Mouse (Mus musculus) Patski (cell line): ENCODE results near the gene Arl15. TPM values are rescaled to one million over a fixed set of nuclear protein-coding genes. Genes with fewer than 3 reads are reported as not detected.

Experiments
- ATAC-seq: fragments of 100-300 bp; one replicate; pipeline ENCODE4 v1.8.0; 2021
- CTCF ChIA-PET: fragments of 350-600 bp; sonication (Branson Sonifier 250); formaldehyde crosslinking; loops from one replicate; lab custom pipeline; 2022; ENCODE audit warnings: inconsistent platforms; lab: Charles Lee
- POLR2A ChIA-PET: fragments of 350-600 bp; sonication (Branson Sonifier 250); formaldehyde crosslinking; loops from one replicate; lab custom pipeline; 2022; ENCODE audit warnings: antibody characterized with exemption, inconsistent platforms; lab: Charles Lee
- DNase-seq: peaks from one replicate; pipeline ENCODE4 v3.0.0-alpha.2; 2011; ENCODE audit warnings: low read depth, low spot score
- H3K27me3 ChIP-seq: fragments of 371-371 bp; one replicate; pipeline ENCODE4 v1.5.1; 2021
- CTCF ChIP-seq: fragments of 100-300 bp; IDR thresholded peaks from one replicate; pipeline ENCODE4 v1.5.1; 2021
- in situ Hi-C: fragments of 300-500 bp; cut with MboI; formaldehyde crosslinking; loops from 3 replicates; pipeline ENCODE4 v1.11.1; 2018; ENCODE audit warnings: low pct_unique_long_range_greater_than_20kb, mixed read lengths
- polyA plus RNA-seq: library from polyadenylated mRNA; unstranded; gene quantifications from one replicate; pipeline ENCODE4 v1.2.3, GENCODE M21; 2021

Arl15 gene
- polyA plus RNA-seq, 1 experiment from 2014 or later = 35.2 TPM

DNA sequence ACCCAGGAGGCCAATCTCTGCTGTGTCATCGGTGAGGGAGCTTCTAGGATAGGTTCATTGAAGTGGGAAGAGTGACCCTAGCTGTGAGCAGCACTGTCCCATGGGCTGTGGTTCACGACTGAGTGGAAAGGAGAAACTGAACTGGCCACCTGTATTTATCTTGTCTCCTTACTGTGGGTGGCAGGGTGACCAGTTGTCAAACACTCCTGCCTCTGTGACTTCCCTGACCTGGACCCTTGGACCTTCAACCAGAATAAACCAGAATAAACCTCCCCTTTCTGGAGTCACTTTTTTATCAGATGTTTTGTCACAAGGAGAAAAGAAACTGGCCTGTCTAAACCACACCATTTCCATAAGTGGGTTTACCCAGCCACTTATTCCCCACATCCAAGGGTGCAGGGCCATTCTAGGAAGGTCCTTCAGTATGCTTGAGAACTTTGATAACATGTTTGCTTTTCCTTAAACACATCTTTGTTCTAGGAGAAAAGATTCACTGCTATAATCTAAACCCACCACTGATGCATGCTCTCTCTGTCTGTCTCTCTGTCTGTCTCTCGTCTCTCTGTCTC is 289.3 kb downstream of the Arl15 start:
- ATAC-seq = no peak
- DNase-seq = no peak
- ChIA-PET CTCF (interaction anchor here (1.1 kb wide), 1 partner anchor 15 kb away, joined by 3 read pairs; no protein-coding TSS in a partner anchor), POLR2A (no interaction called here)
- TF ChIP-seq CTCF = no peak
- no peaks in the 10 kb centered on the region for H3K27me3 ChIP-seq
- in situ Hi-C loops = no loop called here

DNA sequence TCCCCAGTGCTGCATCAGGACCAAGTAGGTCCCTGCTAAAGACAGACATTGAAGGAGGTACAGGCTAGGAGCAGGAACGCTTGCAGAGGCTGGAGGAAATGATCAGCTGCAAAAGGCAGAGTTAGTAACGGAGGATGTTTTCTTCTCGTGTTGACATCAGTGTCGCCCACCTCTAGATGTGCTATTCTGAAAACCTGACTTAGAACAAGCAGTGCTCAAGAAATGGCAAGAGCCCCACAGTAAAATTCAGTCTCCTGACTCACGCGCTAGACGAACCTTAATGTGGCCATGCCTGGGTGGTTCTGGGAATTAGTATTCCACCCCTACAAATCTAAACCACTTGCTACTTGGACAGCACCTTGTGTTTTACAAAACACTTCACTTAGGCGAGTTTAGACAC is 291.1 kb downstream of the Arl15 start:
- DNase-seq (no peak), ATAC-seq (no peak)
- in situ Hi-C loops = loop anchor here (5.0 kb wide), 1 partner anchor 367 kb away; no protein-coding TSS in a partner anchor
- POLR2A ChIA-PET = no interaction called here
- H3K27me3 ChIP-seq = no peaks in the 10 kb centered on the region
- TF ChIP-seq CTCF = no peak
- CTCF ChIA-PET = no interaction called here

DNA sequence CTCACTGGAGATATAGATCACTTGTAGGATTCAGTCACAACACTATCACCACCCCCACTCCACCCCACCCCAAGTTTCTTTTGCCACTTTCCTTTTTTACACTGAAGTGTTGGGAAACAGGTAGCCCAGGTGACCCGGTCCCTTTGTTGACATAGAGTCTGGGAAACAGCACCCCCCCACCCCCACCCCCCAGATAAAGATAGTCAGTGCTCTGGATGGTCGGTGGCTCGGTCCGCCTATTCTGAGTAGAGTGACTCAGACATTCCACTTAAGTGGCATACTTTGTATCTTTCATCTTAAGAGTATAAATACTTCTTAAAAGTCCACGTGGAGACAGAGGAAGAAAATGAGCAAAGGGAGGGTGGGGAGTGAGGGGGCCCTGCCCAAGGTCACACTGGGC is 292.0 kb downstream of the Arl15 start:
- no peak for DNase-seq
- ChIA-PET POLR2A (no interaction called here), CTCF (no interaction called here)
- in situ Hi-C loops = loop anchor here (5.0 kb wide), 1 partner anchor 366 kb away; no protein-coding TSS in a partner anchor
- no peak for ATAC-seq
- H3K27me3 ChIP-seq = no peaks in the 10 kb centered on the region
- TF ChIP-seq CTCF = no peak

DNA sequence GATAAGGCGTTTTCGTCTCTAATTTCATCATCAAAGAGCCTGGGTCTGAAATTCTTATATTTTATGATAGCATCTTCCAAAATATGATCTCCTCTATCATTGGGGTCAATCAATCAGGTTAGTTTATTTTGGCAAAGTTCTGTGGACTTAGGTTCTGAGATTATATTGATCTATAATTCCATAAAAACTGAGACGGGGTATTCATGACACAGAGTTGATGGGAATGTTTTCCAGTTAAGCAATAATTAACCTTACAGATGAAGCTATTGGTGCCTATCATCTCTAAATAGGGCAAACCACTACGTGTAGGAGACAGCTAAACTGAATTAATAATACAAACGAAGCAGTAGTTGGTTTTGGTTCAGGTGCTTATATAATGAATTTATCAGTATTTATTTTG is 292.5 kb downstream of the Arl15 start:
- H3K27me3 ChIP-seq = no peaks in the 10 kb centered on the region
- no peak for TF ChIP-seq CTCF
- ATAC-seq (no peak), DNase-seq (no peak)
- ChIA-PET CTCF (no interaction called here), POLR2A (no interaction called here)
- in situ Hi-C loops = loop anchor here (5.0 kb wide), 1 partner anchor 366 kb away; no protein-coding TSS in a partner anchor

DNA sequence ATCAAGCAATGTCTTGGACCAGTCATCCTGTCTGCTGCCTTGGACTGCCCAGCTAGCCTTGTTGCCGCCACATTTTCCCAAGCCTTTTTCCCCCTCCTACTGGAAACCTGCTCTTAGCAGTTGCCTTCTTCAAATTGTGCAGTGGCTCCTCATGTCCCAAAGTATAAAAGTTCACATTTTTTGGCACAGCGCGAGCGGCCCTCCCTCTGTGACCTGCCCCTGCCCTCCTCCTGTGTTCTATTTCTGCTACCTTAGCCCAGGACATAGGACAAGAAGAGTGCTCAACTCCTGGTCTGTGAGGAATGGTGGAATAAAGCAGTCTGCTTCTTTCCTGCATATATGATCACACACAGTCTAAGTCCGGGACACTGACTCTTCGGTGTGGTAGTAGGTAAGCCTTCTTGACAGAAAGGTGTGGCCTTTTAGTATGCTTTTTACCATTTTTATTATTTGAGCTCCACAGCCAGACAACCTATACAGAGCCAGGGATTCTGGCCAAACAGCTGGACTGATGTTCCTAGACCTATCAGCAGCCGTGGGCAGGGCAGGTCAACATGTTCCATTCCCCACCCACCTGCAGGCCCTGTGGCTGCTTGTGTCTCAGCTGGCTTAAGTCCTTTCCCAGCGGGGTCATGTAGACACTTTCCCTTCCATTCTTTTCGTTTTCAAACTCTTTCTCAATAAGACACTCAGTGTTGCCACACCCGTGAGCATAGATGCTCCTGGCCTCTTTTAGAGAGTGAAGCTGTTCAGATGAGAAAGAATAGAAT is 293.6 kb downstream of the Arl15 start:
- DNase-seq (no peak), ATAC-seq (no peak)
- TF ChIP-seq CTCF = no peak
- no peaks in the 10 kb centered on the region for H3K27me3 ChIP-seq
- in situ Hi-C loops = loop anchor here (5.0 kb wide), 1 partner anchor 364 kb away; no protein-coding TSS in a partner anchor
- ChIA-PET POLR2A (no interaction called here), CTCF (interaction anchor here (1.0 kb wide), 1 partner anchor 10 kb away, joined by 3 read pairs; no protein-coding TSS in a partner anchor)

DNA sequence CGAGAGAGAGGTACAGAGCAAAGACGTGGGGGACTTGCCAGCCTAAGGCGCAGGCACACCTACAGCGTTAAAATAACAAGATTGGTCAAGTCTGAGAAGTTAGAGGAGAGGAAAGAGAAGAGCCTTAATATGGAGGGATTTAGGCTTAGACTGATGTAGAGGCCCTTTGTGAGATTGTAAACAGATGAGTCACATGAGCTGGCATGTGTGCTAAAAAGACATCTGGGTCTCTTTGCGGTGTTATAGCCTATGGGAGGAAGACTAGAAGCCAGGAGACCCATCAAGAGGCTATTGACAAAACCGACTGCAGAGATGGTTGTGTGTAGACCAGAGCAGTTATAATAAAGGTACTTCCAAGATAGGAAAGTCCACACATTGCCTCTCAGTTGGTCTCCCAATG is 296.5 kb downstream of the Arl15 start:
- no peak for TF ChIP-seq CTCF
- H3K27me3 ChIP-seq = no peaks in the 10 kb centered on the region
- in situ Hi-C loops = no loop called here
- DNase-seq (no peak), ATAC-seq (no peak)
- ChIA-PET CTCF (no interaction called here), POLR2A (interaction anchor here (0.5 kb wide), 1 partner anchor 16 kb away, joined by 3 read pairs; no protein-coding TSS in a partner anchor)

DNA sequence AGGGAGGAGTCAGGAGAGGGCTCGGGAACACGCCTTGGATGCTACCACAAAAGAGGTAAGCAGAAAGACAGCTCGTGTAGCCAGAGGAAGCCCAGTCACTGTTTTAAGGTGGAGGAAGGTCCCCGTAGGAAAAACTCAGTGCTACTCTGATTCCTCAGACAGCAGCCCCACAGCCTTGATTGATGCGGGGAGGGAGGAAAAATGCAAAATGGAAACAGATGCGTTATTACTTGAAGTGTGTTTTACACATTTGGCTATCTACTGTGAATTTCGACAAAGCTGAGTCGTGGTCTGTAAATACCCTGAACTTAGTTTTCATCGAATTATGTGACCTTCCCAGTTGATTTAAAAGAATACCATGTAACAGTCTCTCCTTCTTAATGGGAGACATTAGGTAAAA is 296.9 kb downstream of the Arl15 start:
- no peak for TF ChIP-seq CTCF
- ChIA-PET CTCF (interaction anchor here (1.1 to 1.7 kb wide), 4 partner anchors 10 to 33 kb away, joined by 3 to 6 read pairs (median 4); no protein-coding TSS in a partner anchor), POLR2A (interaction anchor here (0.5 kb wide), 1 partner anchor 16 kb away, joined by 3 read pairs; no protein-coding TSS in a partner anchor)
- DNase-seq = no peak
- no peak for ATAC-seq
- in situ Hi-C loops = no loop called here
- H3K27me3 ChIP-seq = no peaks in the 10 kb centered on the region

DNA sequence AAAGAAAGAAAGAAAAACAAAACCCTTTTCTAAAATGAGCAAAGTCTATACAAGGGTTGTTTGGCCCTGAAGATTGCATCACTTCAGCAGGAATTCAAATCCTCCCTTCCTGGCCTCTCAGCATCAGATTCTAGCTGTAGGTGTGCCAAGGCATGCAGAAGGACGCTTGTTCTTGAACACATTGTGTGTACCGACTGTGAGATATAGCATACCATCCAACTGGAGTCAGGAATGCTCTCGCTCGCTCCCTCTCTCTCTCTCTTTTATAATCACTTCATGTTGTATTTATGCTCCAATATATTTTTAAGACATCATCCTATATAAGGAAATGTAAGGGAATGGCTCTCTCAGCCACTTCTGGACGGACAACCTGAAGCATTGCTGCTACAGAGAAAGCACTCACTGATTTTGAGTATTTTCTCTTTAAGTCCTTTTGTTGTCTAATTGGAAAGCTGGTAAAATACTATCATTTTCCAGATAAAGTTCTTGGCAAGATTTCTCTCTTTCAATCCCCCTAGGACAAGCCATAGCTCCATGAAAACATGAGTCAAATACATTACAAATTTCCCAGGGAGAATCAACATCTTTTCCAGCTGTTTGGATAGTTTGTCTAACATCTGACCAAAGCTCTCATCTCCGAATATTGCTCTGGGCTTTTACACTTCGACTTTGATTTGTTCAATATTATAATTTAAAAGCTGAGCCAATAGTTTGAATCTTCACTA is 300.0 kb downstream of the Arl15 start:
- ATAC-seq (no peak), DNase-seq (no peak)
- H3K27me3 ChIP-seq = no peaks in the 10 kb centered on the region
- POLR2A ChIA-PET = no interaction called here
- CTCF ChIA-PET = interaction anchor here (1.2 kb wide), 1 partner anchor 12 kb away, joined by 3 read pairs; no protein-coding TSS in a partner anchor
- in situ Hi-C loops = no loop called here
- no peak for TF ChIP-seq CTCF

DNA sequence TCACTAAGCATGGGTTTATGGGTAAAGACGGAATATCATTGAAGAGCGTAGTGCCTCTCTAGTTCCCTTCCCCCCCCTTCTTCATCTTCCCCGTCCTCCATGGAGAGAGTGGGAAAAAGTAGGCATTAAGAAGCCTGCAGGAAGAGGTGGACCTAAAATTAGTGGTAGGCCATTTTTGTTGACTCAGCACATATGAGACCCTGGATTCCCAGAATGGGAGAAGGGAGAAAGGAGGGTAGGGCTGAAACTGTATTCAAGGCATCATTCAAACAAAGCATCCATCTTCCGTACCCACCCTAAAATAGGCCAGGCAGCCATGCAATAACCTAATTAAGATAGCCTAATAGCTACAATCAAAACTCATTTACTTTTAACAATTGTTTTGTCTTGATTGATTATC is 301.1 kb downstream of the Arl15 start:
- no peaks in the 10 kb centered on the region for H3K27me3 ChIP-seq
- ATAC-seq = no peak
- ChIA-PET CTCF (no interaction called here), POLR2A (no interaction called here)
- in situ Hi-C loops = no loop called here
- TF ChIP-seq CTCF = no peak
- no peak for DNase-seq

DNA sequence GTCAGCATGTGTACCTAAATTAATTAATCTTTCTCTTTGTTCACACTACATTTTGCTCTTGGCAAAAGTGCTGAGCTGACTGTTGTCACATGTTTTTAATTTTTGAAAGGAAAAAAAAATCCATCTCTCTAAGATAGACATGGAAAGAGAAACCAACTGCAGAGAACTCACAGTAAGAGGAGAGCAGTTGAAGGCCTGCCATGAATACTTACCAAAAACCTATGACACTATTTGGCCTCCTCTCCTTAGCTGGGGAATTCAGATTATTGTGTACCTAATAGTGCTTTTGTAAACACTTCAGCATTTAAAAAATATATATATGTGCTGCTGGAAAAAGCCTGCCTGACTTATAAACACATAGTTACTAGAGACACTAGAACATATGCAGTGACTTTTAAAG is 302.1 kb downstream of the Arl15 start:
- H3K27me3 ChIP-seq = no peaks in the 10 kb centered on the region
- in situ Hi-C loops = no loop called here
- POLR2A ChIA-PET = no interaction called here
- no peak for ATAC-seq
- no peak for DNase-seq
- CTCF ChIA-PET = no interaction called here
- no peak for TF ChIP-seq CTCF
